Comparison of ENCODE assay signal across 22 mouse cellular contexts in genomic region chr17:79333650-79334049, GRCm38 (mm10). TPM values are rescaled to one million over a fixed set of nuclear protein-coding genes. Genes with fewer than 3 reads are reported as not detected.
DNase-seq lines count a peak whose midpoint lies in the region; ATAC-seq and TF ChIP-seq lines count a peak whose summit lies in the region.
"Had no signal": no experiment of that assay in that cellular context is flagged by ENCODE, and none has a peak within 500 bp of the region (broad histone marks: within the 10 kb centered on the region; RNA-seq: fewer than 3 reads in every experiment).

No protein-coding gene starts in this region.

- DNase-seq in gastrocnemius, adult 2 months = no peak
- no peak for DNase-seq in gastrocnemius, postnatal 25 days
- peak; percentile 37 for DNase-seq in liver
- no peak for DNase-seq in liver, postnatal 0 days
- DNase-seq in cerebellum, adult 2 months = no peak
- DNase-seq in thymus, postnatal 0 days (ENCODE audit: low spot score) = no peak
- DNase-seq: adrenal gland, adult 8-10 months; adrenal gland, postnatal 36 days; B cell, adult 2 months; cerebellum, adult 8-10 months; cerebellum, postnatal 14 days; embryo, embryonic 11 days had no signal

- H3K9ac ChIP-seq in liver, postnatal 0 days (replicated peaks) = no peak overlapping the region
- no peak overlapping the region for H3K9ac ChIP-seq in liver, embryonic 15.5 days
- H3K9ac ChIP-seq: embryonic facial prominence, embryonic 15.5 days; hindbrain, embryonic 14.5 days had no signal

- no peak overlapping the region for H3K4me2 ChIP-seq in liver, postnatal 0 days (ENCODE audit: low read depth, low read length)
- no peak overlapping the region for H3K4me2 ChIP-seq in liver, embryonic 15.5 days
- H3K4me2 ChIP-seq: embryonic facial prominence, embryonic 15.5 days; hindbrain, embryonic 14.5 days had no signal

- H3K4me3 ChIP-seq in gastrocnemius, adult 2 months = no peak overlapping the region
- no peak overlapping the region for H3K4me3 ChIP-seq in liver, postnatal 0 days (ENCODE audit: low read depth, low read length)
- H3K4me3 ChIP-seq in liver, embryonic 15.5 days (replicated peaks) = no peak overlapping the region
- no peak overlapping the region for H3K4me3 ChIP-seq in cerebellum, adult 2 months (replicated peaks; ENCODE audit: insufficient read depth, low read depth, low read length)
- H3K4me3 ChIP-seq: embryonic facial prominence, embryonic 15.5 days; erythroblast, embryonic 14.5 days; forebrain, embryonic 10.5 days; heart, adult 2 months; hindbrain, embryonic 10.5 days had no signal

- no peak for TF ChIP-seq EP300 in liver, postnatal 0 days (IDR thresholded peaks at IDR 0.05; ENCODE audit: low read depth)

- no peaks in the 10 kb centered on the region for H3K4me1 ChIP-seq in liver, postnatal 0 days (ENCODE audit: insufficient read depth)
- peaks cover 33% of the 10 kb centered on the region for H3K4me1 ChIP-seq in liver, embryonic 15.5 days (replicated peaks)
- H3K4me1 ChIP-seq in cerebellum, adult 2 months (ENCODE audit: control insufficient read depth, insufficient read depth, low read length) = peaks cover 5% of the 10 kb centered on the region; the same call in 1 of the 2 replicates
- H3K4me1 ChIP-seq: embryonic facial prominence, embryonic 15.5 days; forebrain, embryonic 10.5 days had no signal

- no peaks in the 10 kb centered on the region for H3K9me3 ChIP-seq in liver, postnatal 0 days (ENCODE audit: low read length)
- H3K9me3 ChIP-seq in liver, embryonic 15.5 days (replicated peaks) = no peaks in the 10 kb centered on the region
- H3K9me3 ChIP-seq: embryonic facial prominence, embryonic 15.5 days; forebrain, embryonic 10.5 days; hindbrain, embryonic 10.5 days had no signal

- intact Hi-C loops in gastrocnemius, adult 2 months (cut with DNase I) = loop anchor here (1.0 kb wide), 1 partner anchor 22 kb away; the partner anchor contains the start of gene Cdc42ep3

- peaks cover 24% of the 10 kb centered on the region for H3K36me3 ChIP-seq in liver, postnatal 0 days (replicated peaks; ENCODE audit: insufficient read depth, low read length)
- H3K36me3 ChIP-seq in liver, embryonic 15.5 days (replicated peaks) = peaks cover 83% of the 10 kb centered on the region
- H3K36me3 ChIP-seq: G1E had no signal

- no peak for TF ChIP-seq POLR2A in cerebellum, adult 2 months (IDR thresholded peaks at IDR 0.05; ENCODE audit: borderline replicate concordance, insufficient read depth, low read length)

- WGBS in liver, postnatal 0 days (ENCODE audit: insufficient replicate concordance) = 79% methylated on average over 9 of the region's 9 CpGs
- 61% methylated on average over 9 of the region's 9 CpGs for WGBS in liver, embryonic 15.5 days (ENCODE audit: insufficient replicate concordance)
- WGBS in cerebellum, adult 2 months = 92% methylated on average over 9 of the region's 9 CpGs

- TF ChIP-seq CTCF in gastrocnemius, adult 2 months (IDR thresholded peaks at IDR 0.05) = no peak
- no peak for TF ChIP-seq CTCF in liver, postnatal 0 days (IDR thresholded peaks at IDR 0.05; ENCODE audit: low read depth)
- TF ChIP-seq CTCF in cerebellum, adult 2 months (IDR thresholded peaks at IDR 0.05; ENCODE audit: borderline replicate concordance, insufficient read depth, low read depth, low read length) = no peak

- no peaks in the 10 kb centered on the region for H3K27me3 ChIP-seq in liver, postnatal 0 days (ENCODE audit: insufficient read depth, low read length)
- H3K27me3 ChIP-seq in liver, embryonic 15.5 days = no peaks in the 10 kb centered on the region
- H3K27me3 ChIP-seq in cerebellum, adult 2 months (ENCODE audit: control insufficient read depth, insufficient read depth, low read length) = no peaks in the 10 kb centered on the region; the same call in 1 of the 2 replicates
- H3K27me3 ChIP-seq: embryonic facial prominence, embryonic 15.5 days had no signal

- ATAC-seq in liver, postnatal 0 days = no peak
- peak; percentile 59 for ATAC-seq in liver, embryonic 15.5 days (ENCODE audit: insufficient read depth)
- ATAC-seq: CD4-positive, CD25-positive, alpha-beta regulatory T cell, adult 4 months; forebrain, embryonic 14.5 days had no signal

- peak overlapping the region; percentile 97 for H3K27ac ChIP-seq in gastrocnemius, adult 2 months
- H3K27ac ChIP-seq in liver, postnatal 0 days (ENCODE audit: low read depth) = no peak overlapping the region
- H3K27ac ChIP-seq in liver, embryonic 15.5 days (replicated peaks) = no peak overlapping the region
- no peak overlapping the region for H3K27ac ChIP-seq in cerebellum, adult 2 months (ENCODE audit: insufficient read depth, low read length)
- H3K27ac ChIP-seq: embryonic facial prominence, embryonic 15.5 days; forebrain, embryonic 10.5 days; hindbrain, embryonic 10.5 days; hindbrain, embryonic 14.5 days had no signal

RNA-seq across cellular contexts. Expression of gene Cdc42ep3, which starts 21.2 kb away (rescaled TPM):
- 10 to 100 TPM; 38.0 to 47.7 TPM for total RNA-seq in gastrocnemius, adult 2 months (2021)
- total RNA-seq in gastrocnemius, postnatal 25 days (2021) = 10 to 100 TPM; 25.4 to 27.8 TPM
- 32.7 and 32.9 TPM in 2 replicates for polyA plus RNA-seq in liver, postnatal 0 days (2015; fragmentation: Nextera tagmentation; extraction: Ambion mirVana)
- 60.0 and 62.2 TPM in 2 replicates for polyA plus RNA-seq in liver, embryonic 15.5 days (2015; fragmentation: Nextera tagmentation; extraction: Ambion mirVana)
- 10.5 and 11.0 TPM in 2 replicates for polyA plus RNA-seq in cerebellum, adult 2 months (2012; rRNA removed)
- polyA plus RNA-seq in thymus, postnatal 0 days (2015; fragmentation: Nextera tagmentation; extraction: Ambion mirVana) = 33.4 and 41.0 TPM in 2 replicates
- polyA plus RNA-seq: G1E had no signal
